Mouse (Mus musculus): ENCODE measurements around the gene Mpz.

DNA sequence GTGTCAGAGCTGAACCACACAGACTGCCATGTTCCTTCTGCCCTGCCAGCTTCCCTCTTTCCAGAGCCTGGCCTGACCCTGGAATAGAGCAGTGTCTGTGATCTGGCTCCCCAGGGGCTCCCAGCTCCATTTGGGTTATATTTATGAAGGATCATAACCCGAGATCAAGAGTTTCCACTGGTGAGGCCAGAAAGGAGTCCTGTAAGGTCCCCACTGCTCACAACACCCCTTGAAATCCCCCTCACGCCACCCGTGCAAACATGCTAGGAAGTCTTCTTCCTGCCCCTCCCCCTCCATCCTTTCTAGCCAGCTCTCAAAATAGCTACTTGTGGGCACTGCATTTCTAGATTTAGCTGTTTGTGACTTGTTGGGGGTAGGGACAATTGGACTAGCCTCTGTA, 33.1 kb downstream of the Mpz start:
- TF ChIP-seq CTCF (IDR thresholded peaks at IDR 0.05; ENCODE audit: control insufficient read depth, insufficient read depth, insufficient read length) (no peak), USF1 (IDR thresholded peaks at IDR 0.05; ENCODE audit: low read depth) (no peak), MAX (IDR thresholded peaks at IDR 0.05) (no peak), CEBPB (IDR thresholded peaks at IDR 0.05; ENCODE audit: low read depth) (no peak), MYOD1 (IDR thresholded peaks at IDR 0.05; ENCODE audit: control insufficient read depth, insufficient read length, low read depth) (no peak), FOSL1 (IDR thresholded peaks at IDR 0.05; ENCODE audit: insufficient read depth, low read length, poor library complexity, severe bottlenecking) (no peak)

All from C2C12 (cell line).